Mouse (Mus musculus) left cerebral cortex, adult 11 months (tissue): ENCODE measurements around the gene Rdm1.
"Not testable (repeated sequence)": the region's sequence is repeated elsewhere in the genome, so short reads cannot be mapped to it uniquely, and the experiment has no call there.

Experiments used
- DNase-seq: peaks from one replicate; pipeline ENCODE4 v3.0.0; 2022; ENCODE audit warnings: low spot score

Rdm1 gene

GRCm38 (mm10) chr11:101626995-101627856 is at the start of gene Rdm1:
TSS of gene Rdm1 (plus strand) at chr11:101627195.
- DNase-seq: peak; percentile 72

GRCm38 (mm10) chr11:101581081-101581764 is 45.8 kb upstream of the Rdm1 start:
- DNase-seq: no peak

- DNase-seq: no peak
Measured at GRCm38 (mm10) chr11:101582054-101583035, 44.6 kb upstream of the Rdm1 start, which contains the start of gene Tmem106a. TSS of gene Tmem106a (plus strand) at chr11:101582242.

- DNase-seq: no peak
Measured at GRCm38 (mm10) chr11:101583205-101583604, 43.8 kb upstream of the Rdm1 start.

- DNase-seq: not testable (repeated sequence)
Measured at GRCm38 (mm10) chr11:101585031-101585430, 42.0 kb upstream of the Rdm1 start.

- no peak for DNase-seq
Measured at GRCm38 (mm10) chr11:101585805-101586204, 41.2 kb upstream of the Rdm1 start.

GRCm38 (mm10) chr11:101587676-101588075 is 39.3 kb upstream of the Rdm1 start:
- DNase-seq: peak; percentile 25

GRCm38 (mm10) chr11:101588868-101589267 is 38.1 kb upstream of the Rdm1 start:
- DNase-seq: no peak

GRCm38 (mm10) chr11:101589444-101589843 is 37.6 kb upstream of the Rdm1 start:
- peak; percentile 22 for DNase-seq

GRCm38 (mm10) chr11:101589989-101590624 is 36.9 kb upstream of the Rdm1 start:
- no peak for DNase-seq

GRCm38 (mm10) chr11:101599156-101599555 is 27.8 kb upstream of the Rdm1 start, which contains the start of gene Gm11634:
TSS of gene Gm11634 (minus strand) at chr11:101599256.
- no peak for DNase-seq

GRCm38 (mm10) chr11:101602491-101602890 is 24.5 kb upstream of the Rdm1 start:
- DNase-seq: no peak

- DNase-seq: no peak
Measured at GRCm38 (mm10) chr11:101604116-101604515, 22.9 kb upstream of the Rdm1 start.

GRCm38 (mm10) chr11:101604531-101605453 is 22.2 kb upstream of the Rdm1 start:
- not testable (repeated sequence) for DNase-seq

- not testable (repeated sequence) for DNase-seq
Measured at GRCm38 (mm10) chr11:101607134-101607533, 19.9 kb upstream of the Rdm1 start.

- DNase-seq: no peak
Measured at GRCm38 (mm10) chr11:101610445-101610844, 16.6 kb upstream of the Rdm1 start.

GRCm38 (mm10) chr11:101613596-101613995 is 13.4 kb upstream of the Rdm1 start:
- no peak for DNase-seq

GRCm38 (mm10) chr11:101614116-101614515 is 12.9 kb upstream of the Rdm1 start:
- no peak for DNase-seq

GRCm38 (mm10) chr11:101615380-101615779 is 11.6 kb upstream of the Rdm1 start:
- no peak for DNase-seq

- DNase-seq: no peak
Measured at GRCm38 (mm10) chr11:101616104-101616503, 10.9 kb upstream of the Rdm1 start.
